Mouse (Mus musculus): ENCODE measurements around the gene Slu7.

- TF ChIP-seq CTCF (IDR thresholded peaks at IDR 0.05; ENCODE audit: control insufficient read depth, insufficient read depth, insufficient replicate concordance, low read depth, low read length) (no peak), POLR2A (IDR thresholded peaks at IDR 0.05; ENCODE audit: control insufficient read depth, low read depth, low read length) (no peak)
These were observed 472 bp downstream of the Slu7 start for GRCm38 (mm10) chr11:43434024-43434407.
